Mouse (Mus musculus) thymus, adult 18-20 months (tissue): ENCODE results near the gene Dmkn.
A peak's percentile ranks its signal among the peaks of the same experiment; 100 is the strongest.
"Not testable (repeated sequence)": the region's sequence is repeated elsewhere in the genome, so short reads cannot be mapped to it uniquely, and the experiment has no call there.

Source experiments
- DNase-seq, 2 experiments: peaks; one replicate each; pipeline ENCODE4 v3.0.0; 2022; ENCODE audit warnings: mixed read lengths in 2 of 2

Gene Dmkn

DNA sequence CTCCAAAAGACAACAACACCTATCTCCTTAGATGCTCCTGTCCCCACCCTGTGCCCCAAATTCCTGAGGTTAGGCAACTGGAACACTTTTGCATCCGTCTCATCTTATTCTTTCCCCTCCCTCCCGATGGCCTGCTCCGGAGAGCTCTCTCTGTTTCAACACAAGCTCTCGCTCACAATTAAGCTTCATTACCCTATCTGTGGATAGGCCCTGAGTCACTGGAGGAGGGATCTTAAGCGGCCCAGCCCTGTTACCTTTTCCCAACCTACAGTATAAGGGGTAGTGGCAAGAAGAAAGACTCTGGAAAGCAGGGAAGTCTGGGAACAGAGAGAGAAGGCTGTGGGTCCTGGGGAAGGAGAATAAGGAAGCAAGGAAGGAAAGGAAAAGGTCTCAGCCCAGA lies at the start of gene Dmkn:
Dmkn (plus strand) TSS at position 301 of the 400 bp plus-strand sequence.
- DNase-seq, result no peak

DNA sequence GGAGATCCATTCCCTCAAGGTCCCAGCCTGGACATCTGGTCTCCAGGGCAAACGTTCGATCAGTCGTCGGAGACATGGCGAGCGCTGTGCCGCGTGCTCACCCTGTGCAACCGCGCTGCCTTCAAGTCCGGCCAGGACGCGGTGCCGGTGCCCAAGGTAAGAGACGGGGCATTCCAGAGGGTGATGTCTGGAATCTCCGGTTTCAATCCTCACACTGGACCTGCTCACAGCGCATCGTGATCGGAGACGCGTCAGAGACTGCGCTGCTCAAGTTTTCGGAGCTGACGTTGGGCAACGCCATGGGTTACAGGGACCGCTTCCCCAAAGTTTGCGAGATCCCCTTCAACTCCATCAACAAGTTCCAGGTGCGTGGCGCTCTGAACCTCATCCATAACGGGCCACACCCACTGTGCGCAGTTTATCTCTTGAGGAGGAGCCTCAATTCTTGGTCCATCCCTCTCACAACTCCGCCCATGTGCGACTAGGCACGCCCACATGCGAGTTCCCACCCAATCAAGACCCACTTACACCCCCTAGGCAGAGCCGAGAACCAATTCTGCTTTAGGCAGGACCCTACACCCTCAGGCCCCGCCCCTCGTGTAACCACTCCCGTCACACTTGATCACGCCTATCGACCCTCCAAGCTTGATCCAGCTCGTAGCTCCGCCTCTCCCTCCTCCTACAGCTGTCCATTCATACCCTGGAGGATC lies 46.4 kb upstream of the Dmkn start:
- peak; percentile 35 to 56 for DNase-seq

DNA sequence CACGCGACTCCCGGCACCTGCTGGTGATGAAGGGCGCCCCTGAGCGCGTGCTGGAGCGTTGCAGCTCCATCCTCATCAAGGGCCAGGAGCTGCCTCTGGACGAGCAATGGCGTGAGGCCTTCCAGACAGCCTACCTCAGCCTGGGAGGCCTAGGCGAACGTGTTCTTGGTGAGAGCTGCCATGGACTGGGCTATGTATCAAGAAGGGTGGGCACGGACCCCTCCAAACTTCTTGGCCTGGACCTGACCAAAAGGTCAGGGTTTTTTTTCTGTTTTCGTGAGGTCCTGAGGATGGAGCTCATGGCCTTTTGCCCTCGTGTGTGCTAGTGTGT lies 45.9 kb upstream of the Dmkn start:
- DNase-seq, result no peak

DNA sequence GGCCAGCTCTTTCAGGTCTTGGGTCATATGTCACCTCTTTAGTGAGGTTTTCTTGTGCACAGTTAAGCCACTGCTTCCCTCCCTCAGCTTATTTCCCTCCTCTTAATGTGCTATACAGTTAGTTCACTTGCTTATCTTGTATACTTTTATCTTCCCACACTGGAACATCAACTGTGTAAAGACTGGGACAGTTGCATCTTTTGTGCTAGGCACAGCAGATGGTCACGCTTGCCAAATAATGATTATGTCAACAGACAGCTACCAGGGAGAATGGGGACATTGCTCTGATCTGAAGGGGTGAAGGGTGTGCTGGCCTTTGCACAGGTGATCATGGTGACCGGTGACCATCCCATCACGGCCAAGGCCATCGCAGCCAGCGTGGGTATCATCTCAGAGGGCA lies 43.9 kb upstream of the Dmkn start:
- no peak for DNase-seq

- no peak for DNase-seq
Measured at GRCm38 (mm10) chr7:30721286-30721685, 42.3 kb upstream of the Dmkn start.

GRCm38 (mm10) chr7:30723274-30723953 lies 40.1 kb upstream of the Dmkn start:
- no peak for DNase-seq

GRCm38 (mm10) chr7:30728214-30728613 lies 35.3 kb upstream of the Dmkn start:
- no peak for DNase-seq

DNA sequence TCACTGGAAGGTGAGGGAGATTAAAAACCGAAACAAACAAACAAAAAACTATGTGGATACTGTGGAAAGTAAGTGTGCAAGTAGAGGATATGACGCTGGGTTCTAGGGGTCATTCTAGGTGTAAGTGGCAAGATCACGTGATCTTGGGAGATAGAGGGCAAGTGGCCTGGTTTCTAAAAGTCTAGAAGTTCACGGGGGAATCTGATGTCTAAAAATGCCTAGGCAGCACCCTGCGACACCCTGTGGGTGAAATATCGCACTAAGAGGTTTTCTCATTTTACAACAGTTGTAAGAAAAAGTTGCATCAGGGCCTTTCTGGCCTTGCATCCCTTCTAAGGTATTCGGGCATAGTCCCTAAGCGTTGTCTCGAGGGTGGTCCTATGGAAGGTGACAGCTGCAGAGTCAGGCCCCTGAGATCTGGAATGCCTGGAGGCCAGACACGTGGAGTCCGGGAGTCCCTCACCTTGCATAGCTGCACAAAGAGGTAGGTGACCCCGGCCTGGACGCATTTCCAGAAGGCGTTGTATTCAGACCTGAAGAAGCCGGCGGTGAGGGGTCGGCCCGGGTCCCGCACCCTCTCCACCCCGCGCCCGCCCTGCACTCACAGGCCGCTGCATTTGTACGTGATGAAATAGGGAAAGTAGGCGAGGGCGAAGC lies 34.7 kb upstream of the Dmkn start:
- DNase-seq, result no peak

DNA sequence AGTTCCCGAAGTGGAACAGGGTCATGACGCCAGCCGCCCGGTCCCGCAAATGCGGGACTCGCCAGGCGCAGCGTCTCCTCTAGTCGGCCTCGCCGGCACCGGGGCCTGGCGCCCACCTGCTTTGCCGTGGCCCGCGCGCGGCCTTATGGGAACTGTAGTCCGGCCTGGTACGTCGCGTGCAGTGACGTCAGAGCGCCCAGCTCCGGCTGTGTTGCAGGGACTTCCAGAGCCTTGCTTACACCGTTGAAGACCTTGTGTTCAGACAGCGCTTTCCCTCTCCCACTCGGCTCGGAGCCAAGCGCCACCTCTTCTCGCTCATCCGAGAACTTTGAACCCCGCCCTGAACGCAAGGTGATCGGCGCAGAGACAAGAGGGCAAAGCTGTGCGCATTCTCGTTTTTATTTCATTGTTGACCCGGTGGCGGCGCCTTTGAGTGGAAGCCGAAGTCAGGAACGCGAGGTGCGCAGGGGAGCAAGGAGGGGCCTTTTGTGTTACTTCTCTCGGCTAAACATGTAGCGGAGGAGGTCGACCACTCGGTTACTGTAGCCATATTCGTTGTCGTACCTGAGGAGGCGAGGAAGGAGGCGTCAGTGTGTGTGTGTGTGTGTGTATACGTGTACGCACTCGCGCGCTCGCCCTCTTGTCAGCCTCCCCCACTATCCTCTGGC lies 34.0 kb upstream of the Dmkn start, which contains the start of gene Tmem147:
Tmem147 (minus strand) TSS at position 145 of the 668 bp plus-strand sequence.
- DNase-seq, result peak; percentile 92 to 93

- not testable (repeated sequence) for DNase-seq
Measured at GRCm38 (mm10) chr7:30730064-30730722, 33.4 kb upstream of the Dmkn start.

- DNase-seq, result no peak
Measured at GRCm38 (mm10) chr7:30736211-30736610, 27.3 kb upstream of the Dmkn start.

- not testable (repeated sequence) for DNase-seq
Measured at GRCm38 (mm10) chr7:30742570-30742969, 21.0 kb upstream of the Dmkn start.

GRCm38 (mm10) chr7:30743617-30744016 lies 19.9 kb upstream of the Dmkn start, which contains the start of gene Gapdhs:
Gapdhs (minus strand) TSS chr7:30743681.
- DNase-seq, result not testable (repeated sequence)

DNA sequence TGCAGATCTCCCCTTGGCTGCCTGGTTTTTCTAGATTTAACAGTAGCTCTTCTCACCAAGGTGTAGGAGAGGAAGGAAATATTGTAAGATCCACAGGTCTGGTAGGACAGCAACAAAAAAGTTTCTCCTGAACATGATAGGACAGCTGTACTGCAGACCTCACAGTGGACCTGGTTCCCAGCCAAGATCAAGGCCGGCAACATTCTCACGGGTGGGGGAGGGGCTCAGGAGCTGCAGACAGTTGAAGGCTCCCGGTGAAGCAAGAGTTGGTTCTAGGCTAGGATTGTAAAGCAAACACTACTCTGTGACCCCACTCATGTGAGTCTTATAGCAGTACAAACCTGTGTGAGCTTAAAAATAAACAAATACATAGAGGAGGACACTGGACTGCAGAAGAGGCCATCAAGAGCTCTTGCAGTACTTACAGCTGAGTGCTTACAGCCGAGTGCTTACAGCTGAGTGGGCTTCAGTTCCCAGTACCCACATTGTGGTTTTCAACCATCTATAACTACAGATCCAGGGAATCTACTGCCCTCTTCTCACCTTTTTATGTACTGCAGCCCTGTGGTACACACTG lies 19.4 kb upstream of the Dmkn start:
- no peak for DNase-seq

DNA sequence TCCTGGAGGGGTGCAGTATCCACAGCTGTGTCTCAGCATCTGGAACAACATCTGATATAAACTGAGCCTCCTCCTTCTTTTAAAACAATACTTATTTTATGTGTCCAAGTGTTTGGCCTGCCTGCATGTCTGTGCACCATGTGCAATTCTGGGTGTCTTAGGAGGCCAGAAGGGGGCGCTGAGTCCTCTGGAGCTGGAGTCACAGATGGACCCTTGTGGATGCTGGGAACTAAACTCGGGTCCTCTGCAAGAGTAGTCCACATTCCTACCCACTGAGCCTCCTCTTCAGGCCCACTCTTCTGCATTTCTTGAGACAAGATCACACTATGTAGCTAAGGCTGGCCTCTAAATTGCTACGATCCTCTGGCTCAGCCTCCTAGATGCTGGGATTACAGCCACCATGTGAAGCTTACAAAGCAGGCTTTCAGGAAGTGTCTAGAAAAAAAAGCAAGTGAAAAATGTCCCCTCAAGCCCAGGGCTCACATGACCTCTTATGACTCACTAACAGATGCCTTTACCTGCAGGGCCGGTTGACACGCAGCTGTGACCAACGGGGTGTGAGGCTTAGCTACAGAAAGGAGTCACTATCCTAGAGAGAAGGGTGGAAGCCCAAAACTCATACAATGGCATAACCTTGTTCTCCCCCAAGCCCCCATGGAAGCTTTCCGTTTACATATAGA lies 15.9 kb upstream of the Dmkn start:
- DNase-seq, result no peak

GRCm38 (mm10) chr7:30749824-30750606 lies 13.5 kb upstream of the Dmkn start:
- no peak for DNase-seq

- no peak for DNase-seq
Measured at GRCm38 (mm10) chr7:30751086-30751669, 12.4 kb upstream of the Dmkn start, which contains the start of gene Sbsn. Sbsn (plus strand) TSS chr7:30751471.

GRCm38 (mm10) chr7:30757001-30757400 lies 6.6 kb upstream of the Dmkn start:
- no peak for DNase-seq

- no peak for DNase-seq
Measured at GRCm38 (mm10) chr7:30758853-30759252, 4.7 kb upstream of the Dmkn start.

DNA sequence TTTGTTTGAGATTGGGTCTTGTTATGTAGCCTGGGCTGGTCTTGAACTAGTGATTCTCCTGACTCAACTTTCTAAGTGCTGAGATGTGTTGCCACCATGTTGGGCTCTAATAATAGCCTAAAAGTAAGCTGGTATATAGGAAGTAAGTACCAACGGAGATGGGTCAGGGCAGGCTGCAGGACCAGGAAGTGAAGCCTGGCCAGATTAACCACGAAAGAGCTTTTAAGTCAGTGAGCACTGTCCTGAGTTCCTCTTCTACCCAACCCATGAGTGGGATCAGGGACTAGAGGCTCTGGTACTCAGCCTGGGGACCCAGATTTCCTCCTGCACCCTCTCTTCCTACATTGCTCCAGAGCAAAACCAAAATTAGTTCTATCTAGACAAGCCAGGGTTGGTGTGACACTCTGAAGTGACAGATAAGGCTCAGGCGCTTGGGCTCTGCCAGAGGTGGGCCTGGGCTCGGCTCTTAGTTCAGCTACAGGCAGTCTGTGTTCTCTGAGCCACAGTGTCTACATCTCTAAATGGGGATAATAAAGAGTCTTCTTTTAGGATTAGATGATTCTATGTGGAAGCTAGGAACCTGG lies 1.7 kb upstream of the Dmkn start:
- no peak for DNase-seq
